Mouse (Mus musculus): ENCODE data around the gene Map3k12.

Gene Map3k12

DNA sequence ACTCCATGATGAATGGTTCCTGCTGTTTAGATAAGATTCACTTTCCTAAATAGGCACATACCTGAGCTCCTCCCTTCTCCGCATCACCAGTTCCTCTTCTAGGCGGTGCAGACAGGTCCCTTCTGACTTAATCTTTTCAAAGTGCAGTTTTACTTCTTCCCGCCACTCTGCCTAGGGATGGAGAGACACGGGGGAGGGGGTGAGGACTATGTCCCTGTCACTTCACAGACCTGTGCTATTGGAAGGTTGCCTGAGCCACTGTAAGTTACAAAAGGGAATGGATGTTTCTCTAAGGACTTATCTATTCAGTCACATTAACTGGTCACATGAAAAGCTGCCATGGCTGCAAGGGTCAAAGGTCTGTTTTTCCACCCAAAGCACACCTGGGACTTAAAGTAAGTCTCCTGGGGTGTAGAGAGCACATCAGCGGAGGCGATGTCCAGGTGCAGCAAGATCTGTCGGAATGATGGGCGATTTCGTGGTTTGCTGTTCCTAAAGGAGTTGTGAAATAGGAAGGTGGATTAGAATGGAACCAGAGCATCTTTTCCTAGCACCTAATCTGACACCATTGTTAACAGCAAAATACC is 14.5 kb downstream of the Map3k12 start:
- DNase-seq, result no peak

DNA sequence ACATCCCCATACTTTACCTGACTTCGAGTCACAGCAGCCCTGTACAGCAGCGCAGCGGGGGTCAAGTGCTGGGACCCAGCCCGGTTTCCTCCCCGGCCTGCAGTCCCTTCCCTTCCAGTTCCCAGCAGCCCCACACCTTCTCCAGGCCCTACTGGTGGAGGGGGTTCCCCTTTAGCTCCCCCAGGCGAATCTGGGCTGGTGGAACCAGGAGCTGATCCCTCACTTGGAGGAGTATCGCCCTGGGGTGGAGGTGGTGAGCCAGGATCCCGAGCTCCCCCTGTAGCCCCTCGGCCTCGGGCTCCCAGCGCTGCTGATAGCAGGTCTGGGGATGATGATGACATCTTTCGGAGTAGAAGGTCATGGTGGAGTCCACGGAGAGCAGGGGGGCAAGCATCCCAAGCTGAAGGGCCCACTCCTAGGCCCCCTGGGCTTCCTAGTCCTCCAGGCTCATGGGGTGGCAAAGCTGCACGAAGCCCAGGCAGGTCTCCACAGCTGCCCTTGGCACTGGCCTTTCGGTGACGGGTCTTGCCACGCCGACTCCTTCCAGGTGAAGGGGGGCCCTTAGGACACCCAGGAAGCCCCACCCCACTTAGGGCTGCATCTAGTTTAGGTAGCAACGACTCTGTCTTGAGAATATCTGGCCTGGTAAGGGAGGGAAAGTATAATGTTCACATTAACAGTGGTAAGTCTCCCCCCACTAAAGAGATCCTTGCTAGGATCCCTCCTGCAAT is 15.6 kb downstream of the Map3k12 start:
- no peak for DNase-seq

GRCm38 (mm10) chr15:102500479-102500878 is 16.4 kb downstream of the Map3k12 start:
- DNase-seq, result no peak

GRCm38 (mm10) chr15:102499851-102500250 is 17.0 kb downstream of the Map3k12 start:
- DNase-seq, result no peak

DNA sequence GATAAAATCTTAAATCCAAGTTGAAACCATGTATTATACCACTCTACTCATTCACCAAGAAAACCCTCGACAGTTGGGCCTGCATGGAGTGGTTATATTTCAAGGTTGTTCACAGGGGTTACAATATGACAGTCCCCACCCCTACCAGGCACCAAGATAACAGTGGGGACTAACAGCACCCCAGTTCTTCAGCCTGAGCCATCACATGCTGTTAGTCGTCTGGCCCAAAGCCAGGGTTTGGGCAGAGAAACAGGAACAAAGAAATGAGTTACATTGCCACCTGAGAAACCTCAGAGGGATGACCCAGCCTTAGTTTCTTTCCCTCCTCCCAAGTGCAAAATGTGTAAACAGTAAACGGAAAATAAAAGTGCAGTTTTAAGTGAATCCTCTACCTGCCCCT is 17.5 kb downstream of the Map3k12 start:
- DNase-seq, result no peak

- no peak for DNase-seq
Observed at GRCm38 (mm10) chr15:102498322-102498721, 18.5 kb downstream of the Map3k12 start.

DNA sequence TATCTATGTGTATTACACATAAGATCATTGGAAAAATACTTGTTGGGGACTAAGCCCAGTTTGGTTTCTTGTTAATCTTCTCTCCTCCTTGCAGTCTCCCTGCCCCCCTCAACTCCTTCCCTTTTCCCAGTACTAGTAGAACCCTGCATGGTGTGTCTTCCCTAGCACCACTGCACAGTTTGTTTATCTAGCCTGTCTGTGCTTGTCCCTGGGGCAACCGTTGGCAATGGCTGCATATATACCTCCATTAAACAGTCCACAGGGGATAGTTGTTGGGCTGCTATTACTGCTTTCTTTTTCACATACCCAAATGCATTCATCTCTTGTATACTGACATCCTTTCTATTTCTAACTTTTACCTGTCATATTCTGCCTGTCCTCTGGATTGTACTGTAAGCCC is 29.2 kb downstream of the Map3k12 start:
- no peak for DNase-seq

- DNase-seq, result no peak
Observed at GRCm38 (mm10) chr15:102485853-102486252, 31.0 kb downstream of the Map3k12 start.

GRCm38 (mm10) chr15:102483136-102483535 is 33.7 kb downstream of the Map3k12 start:
- no peak for DNase-seq

- DNase-seq, result no peak
Observed at GRCm38 (mm10) chr15:102474520-102474919, 42.3 kb downstream of the Map3k12 start.

DNA sequence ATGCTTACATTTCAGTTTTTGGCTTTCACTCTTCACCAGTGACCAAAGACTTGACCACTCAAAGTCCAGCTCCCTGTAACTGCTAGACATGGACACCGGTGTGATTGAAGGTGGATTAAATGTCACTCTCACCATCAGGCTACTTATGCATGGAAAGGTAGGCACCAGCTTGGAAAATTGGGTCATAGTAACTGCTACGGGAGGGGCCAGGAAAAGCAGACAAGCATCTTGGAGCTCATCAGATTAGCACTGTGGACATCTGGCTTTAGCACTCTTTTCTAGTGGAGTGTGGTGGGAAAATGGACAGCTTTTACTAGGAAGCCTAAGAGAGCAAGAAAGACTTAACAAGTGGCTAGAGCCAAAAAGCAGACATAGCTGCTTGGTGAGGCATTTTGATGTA is 43.6 kb downstream of the Map3k12 start:
- no peak for DNase-seq

- no peak for DNase-seq
Observed at GRCm38 (mm10) chr15:102471727-102472126, 45.1 kb downstream of the Map3k12 start.

DNA sequence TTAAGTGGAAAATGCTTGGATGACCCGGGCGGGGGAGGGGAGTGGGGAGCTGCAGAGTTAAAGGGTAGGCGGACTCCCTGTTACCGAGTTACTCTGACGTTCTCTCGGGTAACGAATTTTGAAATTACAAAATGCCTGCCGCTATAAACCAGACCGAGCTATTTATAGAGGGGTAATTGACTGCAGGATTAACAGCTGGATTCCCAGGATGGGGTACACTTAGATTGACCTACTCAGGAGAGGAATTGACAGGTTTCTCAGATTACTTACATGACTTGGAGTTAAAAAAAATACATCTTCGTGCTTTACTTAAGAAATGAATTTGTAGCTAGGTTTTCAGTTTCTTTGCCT is 45.6 kb downstream of the Map3k12 start:
- DNase-seq, result no peak

GRCm38 (mm10) chr15:102470605-102471294 is 46.1 kb downstream of the Map3k12 start:
- peak; percentile 83 for DNase-seq

- peak; percentile 97 for DNase-seq
Observed at GRCm38 (mm10) chr15:102470183-102470604, 46.7 kb downstream of the Map3k12 start, which contains the start of gene Pcbp2. Gene Pcbp2, plus strand, starts transcription at chr15:102470539.

- no peak for DNase-seq
Observed at GRCm38 (mm10) chr15:102468675-102469370, 48.0 kb downstream of the Map3k12 start.

DNA sequence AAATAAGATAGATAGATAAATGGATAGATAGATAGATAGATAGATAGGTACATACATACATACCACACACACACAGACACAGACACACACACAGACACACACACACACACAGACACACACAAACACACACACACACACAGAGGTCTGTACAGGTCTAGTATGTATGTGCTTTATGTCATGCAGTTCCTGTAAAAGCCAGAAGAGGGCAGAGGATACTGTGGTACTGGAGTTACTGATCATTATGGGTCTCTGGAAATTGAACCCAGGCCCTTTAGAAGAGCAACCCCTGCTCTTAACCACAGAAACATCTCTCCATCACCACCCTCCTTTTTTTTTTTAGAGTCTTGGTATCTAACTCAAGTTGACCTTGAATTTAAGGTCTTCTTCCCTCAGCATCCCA is 53.2 kb downstream of the Map3k12 start:
- no peak for DNase-seq

DNA sequence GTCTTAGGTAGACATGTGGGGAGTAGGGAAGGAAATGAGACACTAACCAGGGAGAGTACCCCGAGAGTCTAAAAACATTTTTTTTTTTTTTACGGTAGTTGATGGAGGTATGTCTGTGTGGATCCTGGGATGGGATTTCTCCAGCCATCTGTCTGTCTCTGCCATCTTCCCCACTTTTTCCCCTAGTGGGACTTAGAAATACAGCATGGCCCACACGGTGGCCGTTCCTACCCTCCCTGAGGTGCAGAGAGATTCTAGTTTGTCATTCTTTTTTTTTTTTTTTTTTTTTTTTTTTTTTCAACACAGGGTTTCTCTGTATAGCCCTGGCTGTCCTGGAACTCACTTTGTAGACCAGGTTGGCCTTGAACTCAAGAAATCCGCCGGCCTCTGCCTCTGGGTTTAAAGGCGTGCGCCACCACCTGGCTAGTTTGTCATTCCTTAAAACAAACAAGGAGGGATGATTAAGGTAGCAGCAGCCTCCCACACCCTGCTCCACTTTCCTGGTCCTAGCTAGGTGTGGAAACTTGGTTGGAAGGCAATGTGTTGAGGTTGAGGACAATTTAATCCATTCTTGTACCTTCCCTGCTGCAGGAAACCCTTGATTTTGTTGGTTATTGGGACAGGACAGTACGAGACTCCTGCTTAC is 55.3 kb downstream of the Map3k12 start:
- DNase-seq, result no peak

- DNase-seq, result no peak
Observed at GRCm38 (mm10) chr15:102460971-102461370, 55.9 kb downstream of the Map3k12 start.

DNA sequence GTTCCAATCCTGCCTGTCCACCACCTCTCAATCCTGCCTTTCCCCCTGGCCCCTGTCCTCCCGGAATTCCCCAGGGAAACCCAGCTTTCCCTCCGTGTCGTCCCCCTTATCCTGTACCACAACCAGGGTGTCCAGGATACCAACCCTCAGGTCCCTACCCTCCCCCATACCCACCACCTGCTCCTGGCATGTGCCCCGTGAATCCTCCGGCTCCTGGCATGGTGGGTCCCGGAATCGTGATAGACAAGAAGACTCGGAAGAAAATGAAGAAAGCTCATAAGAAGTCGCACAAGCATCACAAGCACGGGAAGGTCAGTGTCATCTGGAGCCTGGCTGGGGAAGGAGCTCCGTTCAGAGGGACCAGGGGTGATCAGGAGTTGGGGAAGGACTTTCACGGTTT is 56.5 kb downstream of the Map3k12 start:
- no peak for DNase-seq

GRCm38 (mm10) chr15:102459847-102460246 is 57.0 kb downstream of the Map3k12 start:
- DNase-seq, result no peak

GRCm38 (mm10) chr15:102459381-102459780 is 57.5 kb downstream of the Map3k12 start:
- DNase-seq, result no peak

- DNase-seq, result peak; percentile 96
Observed at GRCm38 (mm10) chr15:102458904-102459317, 58.0 kb downstream of the Map3k12 start, which contains the start of gene Prr13. Gene Prr13, plus strand, starts transcription at chr15:102459028.

All from layer of hippocampus, adult 9-11 months (tissue).